Mouse (Mus musculus) intestine, embryonic 16.5 days (tissue): ENCODE data around the gene Arcn1. TPM values are rescaled to one million over a fixed set of nuclear protein-coding genes. Genes with fewer than 3 reads are reported as not detected.

Experiments used
- ATAC-seq: fragments of 200-750 bp; cut with Nextera tagmentation; 2 replicates; pipeline ENCODE4 v1.8.0; 2017; ENCODE audit warnings: moderate TSS enrichment, moderate library complexity
- H3K27ac ChIP-seq: fragments of 300-500 bp; sonication (generic); 2 replicates; pipeline ENCODE4 v1.5.1; 2014; ENCODE audit warnings: mild to moderate bottlenecking, low read length
- H3K27me3 ChIP-seq: fragments of 300-500 bp; sonication (generic); replicated peaks from 2 replicates; pipeline ENCODE4 v1.6.1; 2014; ENCODE audit warnings: low read length, control low read depth, mixed read lengths; ENCODE audit not compliant: control insufficient read depth, insufficient read depth
- H3K36me3 ChIP-seq: fragments of 300-500 bp; sonication (generic); 2 replicates; pipeline ENCODE4 v1.6.1; 2014; ENCODE audit warnings: low read length, control low read depth; ENCODE audit not compliant: control insufficient read depth, insufficient read depth
- H3K4me1 ChIP-seq: fragments of 300-500 bp; sonication (generic); 2 replicates; pipeline ENCODE4 v1.6.1; 2014; ENCODE audit warnings: low read length, control low read depth, mixed read lengths; ENCODE audit not compliant: control insufficient read depth, insufficient read depth
- H3K4me2 ChIP-seq: fragments of 300-500 bp; sonication (generic); 2 replicates; pipeline ENCODE4 v1.6.1; 2014; ENCODE audit warnings: low read depth, low read length, control low read depth
- H3K4me3 ChIP-seq: fragments of 300-500 bp; sonication (generic); 2 replicates; pipeline ENCODE4 v1.5.1; 2014; ENCODE audit warnings: mild to moderate bottlenecking, low read length
- H3K9ac ChIP-seq: fragments of 300-500 bp; sonication (generic); 2 replicates; pipeline ENCODE4 v1.6.1; 2014; ENCODE audit warnings: low read depth, low read length
- H3K9me3 ChIP-seq: fragments of 300-500 bp; sonication (generic); 2 replicates; pipeline ENCODE4 v1.6.1; 2016; ENCODE audit warnings: low read length, control low read depth; ENCODE audit not compliant: control insufficient read depth
- WGBS: fragments of 180-500 bp; shearing (Covaris S2); extraction: QIAGEN DNeasy Blood & Tissue Kit; methylation state at CpG from one replicate; pipeline ENCODE4 v1.1.7; 2014; 5-methylcytosine and 5-hydroxymethylcytosine counted together
- polyA plus RNA-seq: library from polyadenylated mRNA; unstranded; fragments of >200 nt; fragmentation: Nextera tagmentation; extraction: Ambion mirVana; gene quantifications from 2 replicates; pipeline ENCODE4 v1.2.1, GENCODE M21; 2015

The Arcn1 gene
- polyA plus RNA-seq, 1 experiment from 2014 or later, result 187 TPM

GRCm38 (mm10) chr9:44723008-44723407 is 44.6 kb downstream of the Arcn1 start:
- Histone ChIP-seq H3K4me2 (no peak overlapping the region), H3K27me3 (no peaks in the 10 kb centered on the region), H3K4me1 (peaks cover 33% of the 10 kb centered on the region), H3K36me3 (no peaks in the 10 kb centered on the region), H3K9me3 (no peaks in the 10 kb centered on the region), H3K27ac (peak overlapping the region; percentile 61), H3K9ac (peak overlapping the region; percentile 33; the same call in 1 of the 2 replicates), H3K4me3 (no peak overlapping the region)
- WGBS, result 46% methylated on average over 7 of the region's 7 CpGs
- ATAC-seq, result no peak

GRCm38 (mm10) chr9:44722575-44722974 is 45.1 kb downstream of the Arcn1 start:
- no peaks in the 10 kb centered on the region for H3K27me3 ChIP-seq
- 67% methylated on average over 7 of the region's 7 CpGs for WGBS
- H3K9me3 ChIP-seq, result no peaks in the 10 kb centered on the region
- H3K4me1 ChIP-seq, result peaks cover 33% of the 10 kb centered on the region
- H3K36me3 ChIP-seq, result no peaks in the 10 kb centered on the region
- H3K9ac ChIP-seq, result no peak overlapping the region
- no peak overlapping the region; the same call in 1 of the 2 replicates for H3K27ac ChIP-seq
- no peak overlapping the region for H3K4me3 ChIP-seq
- no peak for ATAC-seq
- H3K4me2 ChIP-seq, result no peak overlapping the region

GRCm38 (mm10) chr9:44721877-44722186 is 45.8 kb downstream of the Arcn1 start:
- ATAC-seq, result no peak
- WGBS, result 76% methylated on average over 3 of the region's 3 CpGs

GRCm38 (mm10) chr9:44721154-44721876 is 46.3 kb downstream of the Arcn1 start:
- Histone ChIP-seq H3K4me2 (peak overlapping the region; percentile 96), H3K27me3 (no peaks in the 10 kb centered on the region), H3K4me1 (peaks cover 26% of the 10 kb centered on the region), H3K27ac (peak overlapping the region; percentile 0; the same call in 1 of the 2 replicates), H3K9ac (peak overlapping the region; percentile 76), H3K4me3 (peak overlapping the region; percentile 65), H3K9me3 (no peaks in the 10 kb centered on the region), H3K36me3 (no peaks in the 10 kb centered on the region)
- peak; percentile 87 for ATAC-seq
- WGBS, result 2% methylated on average over 40 of the region's 40 CpGs

More at GRCm38 (mm10) chr9:44721877-44722186, 45.8 kb downstream of the Arcn1 start:
- H3K9me3 ChIP-seq, result no peaks in the 10 kb centered on the region
- peak overlapping the region; percentile 65 for H3K4me3 ChIP-seq
- H3K4me2 ChIP-seq, result peak overlapping the region; percentile 96; the same call in 1 of the 2 replicates
- peak overlapping the region; percentile 43; the same call in 1 of the 2 replicates for H3K9ac ChIP-seq
- H3K4me1 ChIP-seq, result peaks cover 28% of the 10 kb centered on the region
- no peaks in the 10 kb centered on the region for H3K27me3 ChIP-seq
- H3K27ac ChIP-seq, result peak overlapping the region; percentile 0; the same call in 1 of the 2 replicates
- no peaks in the 10 kb centered on the region for H3K36me3 ChIP-seq

GRCm38 (mm10) chr9:44720358-44721153 is 47.1 kb downstream of the Arcn1 start:
- H3K27ac ChIP-seq, result no peak overlapping the region; the same call in 1 of the 2 replicates
- no peaks in the 10 kb centered on the region for H3K36me3 ChIP-seq
- peaks cover 26% of the 10 kb centered on the region for H3K4me1 ChIP-seq
- ATAC-seq, result peak; percentile 10
- 15% methylated on average over 9 of the region's 9 CpGs for WGBS
- no peaks in the 10 kb centered on the region for H3K9me3 ChIP-seq
- H3K27me3 ChIP-seq, result no peaks in the 10 kb centered on the region
- H3K4me2 ChIP-seq, result peak overlapping the region; percentile 96
- H3K4me3 ChIP-seq, result peak overlapping the region; percentile 65
- H3K9ac ChIP-seq, result peak overlapping the region; percentile 76

GRCm38 (mm10) chr9:44719632-44720357 is 47.9 kb downstream of the Arcn1 start:
- Histone ChIP-seq H3K9me3 (no peaks in the 10 kb centered on the region), H3K36me3 (no peaks in the 10 kb centered on the region), H3K4me3 (peak overlapping the region; percentile 65; the same call in 1 of the 2 replicates), H3K4me2 (peak overlapping the region; percentile 96; the same call in 1 of the 2 replicates), H3K27me3 (no peaks in the 10 kb centered on the region), H3K27ac (no peak overlapping the region), H3K4me1 (peaks cover 25% of the 10 kb centered on the region), H3K9ac (peak overlapping the region; percentile 76; the same call in 1 of the 2 replicates)
- WGBS, result 73% methylated on average over 8 of the region's 8 CpGs
- no peak for ATAC-seq

GRCm38 (mm10) chr9:44718937-44719631 is 48.6 kb downstream of the Arcn1 start:
- peaks cover 19% of the 10 kb centered on the region for H3K4me1 ChIP-seq
- H3K9ac ChIP-seq, result no peak overlapping the region
- 86% methylated on average over 12 of the region's 12 CpGs for WGBS
- no peak overlapping the region for H3K4me3 ChIP-seq
- H3K36me3 ChIP-seq, result no peaks in the 10 kb centered on the region
- no peak overlapping the region for H3K4me2 ChIP-seq
- no peak overlapping the region for H3K27ac ChIP-seq
- H3K9me3 ChIP-seq, result no peaks in the 10 kb centered on the region
- no peaks in the 10 kb centered on the region for H3K27me3 ChIP-seq
- ATAC-seq, result no peak

- no peak for ATAC-seq
- H3K4me1 ChIP-seq, result peaks cover 14% of the 10 kb centered on the region
- H3K27ac ChIP-seq, result no peak overlapping the region
- H3K4me2 ChIP-seq, result no peak overlapping the region
- H3K4me3 ChIP-seq, result no peak overlapping the region
- H3K9ac ChIP-seq, result no peak overlapping the region
- H3K36me3 ChIP-seq, result no peaks in the 10 kb centered on the region
- H3K27me3 ChIP-seq, result no peaks in the 10 kb centered on the region
- H3K9me3 ChIP-seq, result no peaks in the 10 kb centered on the region
- WGBS, result 75% methylated on average over 10 of the region's 10 CpGs
These were observed 49.8 kb downstream of the Arcn1 start for GRCm38 (mm10) chr9:44717822-44718242.
